Mouse (Mus musculus) 3134 (cell line): ENCODE data around the gene Iqsec2.

Experiments
- DNase-seq: peaks from one replicate; pipeline ENCODE4 v3.0.0-alpha.2; 2011; ENCODE audit warnings: low spot score; ENCODE audit not compliant: insufficient read length; ENCODE audit errors: extremely low read depth

Iqsec2 gene

DNA sequence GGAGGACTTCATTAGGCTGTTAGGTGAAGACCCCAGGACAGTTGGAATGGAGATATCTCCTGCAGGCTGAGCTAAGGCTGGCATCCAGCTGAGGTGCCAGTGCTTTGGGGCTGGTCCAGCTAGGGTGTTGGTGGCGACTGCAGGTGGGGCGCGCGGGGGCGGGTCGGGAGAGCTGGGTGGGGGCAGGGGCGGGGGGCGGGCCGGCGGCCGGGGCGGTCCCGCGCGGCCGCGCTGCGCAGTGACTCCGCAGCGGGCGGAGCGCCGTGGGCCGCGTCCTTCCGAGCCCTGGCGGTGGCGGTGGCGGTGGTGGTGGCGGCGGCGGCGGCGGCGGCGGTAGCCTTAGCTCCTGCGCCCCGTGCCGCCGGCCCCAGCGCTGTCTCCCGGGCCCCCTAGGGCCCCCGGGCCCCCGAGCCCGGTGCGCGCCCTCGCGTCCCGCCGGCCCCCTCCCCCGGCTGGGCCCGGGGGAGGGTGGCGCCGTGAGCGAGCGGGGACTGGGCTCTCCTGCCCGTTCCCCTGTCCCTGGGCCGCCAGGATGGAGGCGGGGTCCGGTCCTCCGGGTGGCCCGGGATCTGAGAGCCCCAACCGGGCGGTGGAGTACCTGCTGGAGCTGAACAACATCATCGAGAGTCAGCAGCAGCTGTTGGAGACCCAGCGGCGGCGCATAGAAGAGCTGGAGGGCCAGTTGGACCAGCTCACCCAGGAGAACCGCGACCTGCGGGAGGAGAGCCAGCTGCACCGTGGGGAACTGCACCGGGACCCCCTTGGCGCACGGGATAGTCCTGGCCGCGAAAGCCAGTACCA lies at the start of gene Iqsec2:
Iqsec2 (plus strand) TSS at position 328 of the 801 bp plus-strand sequence.
- no peak for DNase-seq

DNA sequence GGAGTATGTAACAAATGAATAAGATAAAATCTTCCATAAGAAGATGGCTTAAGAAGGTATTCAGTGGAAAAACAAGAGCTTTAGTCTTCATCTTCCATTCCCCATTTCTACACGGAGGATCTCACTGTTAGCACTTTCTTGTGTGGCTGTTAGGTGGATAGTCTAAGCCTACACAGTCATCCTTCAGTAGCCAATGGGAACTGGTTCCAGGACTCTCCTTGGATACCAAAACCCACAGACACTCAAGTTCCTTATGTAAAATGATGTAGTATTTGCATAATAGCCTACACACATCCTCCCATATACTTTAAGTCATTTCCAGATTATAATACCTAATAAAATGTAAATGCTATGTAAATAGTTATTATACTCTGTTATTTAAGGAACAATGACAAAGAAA lies 46.5 kb upstream of the Iqsec2 start:
- DNase-seq = no peak

DNA sequence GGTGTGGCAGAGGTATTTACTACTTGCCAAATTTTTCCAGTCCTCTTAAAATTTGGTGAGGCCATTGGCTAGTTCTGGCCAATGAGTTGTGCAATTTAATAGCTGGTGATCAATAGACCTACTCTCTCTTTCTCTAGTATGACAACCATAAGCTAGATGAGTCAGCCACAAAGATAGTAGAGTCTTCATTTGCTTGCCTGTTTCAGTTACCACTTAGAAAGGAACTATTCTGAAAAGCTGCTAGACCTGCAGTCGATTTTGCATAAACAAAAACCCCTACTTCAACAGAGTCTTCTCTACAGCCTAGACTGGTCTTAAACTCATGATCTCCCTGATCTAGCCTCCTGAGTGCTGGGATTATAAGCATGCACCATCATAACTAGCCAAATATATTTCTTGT lies 22.4 kb upstream of the Iqsec2 start:
- no peak for DNase-seq

DNA sequence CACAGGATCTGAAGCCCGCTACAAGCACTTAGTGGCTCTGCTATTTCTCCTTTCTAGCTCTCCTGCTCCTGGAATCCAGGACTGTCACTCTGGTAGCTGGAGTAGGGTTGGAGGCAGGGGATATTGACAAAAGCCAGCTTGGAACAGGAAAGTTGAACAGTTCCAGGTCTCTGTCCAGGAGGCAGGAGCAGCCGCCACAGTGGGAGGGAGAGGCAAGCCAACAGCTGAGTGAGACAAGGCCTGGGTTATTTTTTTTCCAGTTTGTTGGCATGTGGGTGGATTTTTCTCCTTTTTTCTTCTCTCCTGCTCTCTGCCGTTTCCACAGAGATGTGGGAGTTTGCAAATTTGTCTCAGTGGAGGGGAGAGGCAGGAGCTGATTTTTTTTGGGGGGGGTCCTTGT lies 13.3 kb upstream of the Iqsec2 start:
- no peak for DNase-seq

- no peak for DNase-seq
Observed at GRCm38 (mm10) chrX:152132029-152132428, 12.0 kb upstream of the Iqsec2 start.

- no peak for DNase-seq
Observed at GRCm38 (mm10) chrX:152135195-152135594, 8.9 kb upstream of the Iqsec2 start.

DNA sequence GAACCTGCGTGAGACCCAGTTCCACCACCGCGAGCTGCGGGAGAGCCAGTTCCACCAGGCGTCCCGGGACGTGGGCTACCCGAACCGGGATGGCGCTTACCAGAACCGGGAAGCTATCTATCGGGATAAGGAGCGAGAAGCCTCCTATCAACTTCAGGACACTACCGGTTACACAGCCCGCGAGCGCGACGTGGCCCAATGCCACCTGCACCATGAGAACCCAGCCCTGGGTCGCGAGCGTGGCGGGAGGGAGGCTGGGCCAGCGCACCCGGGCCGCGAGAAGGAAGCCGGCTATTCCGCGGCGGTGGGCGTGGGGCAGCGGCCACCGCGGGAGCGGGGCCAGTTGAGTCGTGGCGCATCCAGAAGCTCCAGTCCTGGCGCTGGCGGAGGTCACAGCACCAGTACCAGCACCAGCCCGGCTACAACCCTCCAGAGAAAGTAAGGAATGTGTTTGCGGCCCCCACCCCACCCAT lies 710 bp downstream of the Iqsec2 start:
- no peak for DNase-seq

- no peak for DNase-seq
Observed at GRCm38 (mm10) chrX:152146150-152146549, 2.1 kb downstream of the Iqsec2 start.

- no peak for DNase-seq
Observed at GRCm38 (mm10) chrX:152146691-152147090, 2.6 kb downstream of the Iqsec2 start.

DNA sequence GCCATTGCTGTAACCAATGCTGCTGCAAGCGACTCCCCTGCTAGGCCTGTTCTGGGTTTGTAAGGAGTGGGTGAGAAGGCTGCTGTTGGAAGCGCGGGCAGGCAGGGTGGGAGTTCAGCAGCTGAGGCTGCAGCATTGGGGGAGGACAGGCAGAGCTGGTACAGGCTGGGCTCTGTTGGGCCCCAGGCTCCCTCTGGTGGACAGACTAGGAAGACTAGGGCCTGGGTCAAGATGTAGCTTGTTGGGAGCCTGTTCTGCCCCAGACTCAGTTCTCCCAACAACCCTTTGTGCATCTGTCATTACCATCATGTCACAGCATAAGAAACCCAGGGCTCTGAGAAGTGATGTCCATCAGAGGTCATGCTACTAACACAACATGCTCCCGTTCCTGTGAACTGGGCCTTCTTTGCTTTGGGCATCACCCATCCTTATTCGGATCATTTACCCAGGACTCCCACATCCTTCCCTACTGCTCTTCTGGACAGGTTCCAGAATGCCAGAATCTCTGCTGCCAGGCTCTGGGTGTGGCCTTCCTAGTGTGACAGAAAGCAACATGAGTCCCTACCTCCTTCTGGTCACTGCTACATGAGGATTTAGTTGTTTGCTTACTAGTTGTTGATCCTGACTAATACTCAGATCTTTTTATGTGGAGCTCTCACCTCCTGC lies 3.5 kb downstream of the Iqsec2 start:
- DNase-seq = no peak

DNA sequence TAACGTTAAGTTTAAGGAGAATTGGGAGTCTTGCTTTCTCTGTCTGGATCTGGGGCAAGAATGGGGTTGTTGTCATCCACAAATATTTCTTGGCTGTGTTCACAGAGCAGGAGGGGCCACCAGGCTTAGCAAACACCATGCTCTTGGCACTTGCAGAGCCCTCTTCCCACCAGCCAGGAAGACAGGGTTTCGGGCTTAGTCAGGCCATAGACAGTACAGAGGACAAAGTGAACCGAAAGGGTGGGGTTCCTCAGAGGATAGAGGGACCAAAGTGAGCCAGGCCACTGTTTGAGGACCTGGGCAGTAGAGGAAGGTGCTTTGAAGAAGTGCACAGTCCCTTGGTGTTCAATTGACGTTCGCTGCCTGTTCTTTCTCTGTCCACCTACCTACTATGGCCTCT lies 4.6 kb downstream of the Iqsec2 start:
- DNase-seq = no peak

GRCm38 (mm10) chrX:152151709-152152108 lies 7.6 kb downstream of the Iqsec2 start:
- no peak for DNase-seq

GRCm38 (mm10) chrX:152158294-152158693 lies 14.2 kb downstream of the Iqsec2 start:
- DNase-seq = no peak

GRCm38 (mm10) chrX:152161404-152161803 lies 17.3 kb downstream of the Iqsec2 start:
- DNase-seq = no peak

DNA sequence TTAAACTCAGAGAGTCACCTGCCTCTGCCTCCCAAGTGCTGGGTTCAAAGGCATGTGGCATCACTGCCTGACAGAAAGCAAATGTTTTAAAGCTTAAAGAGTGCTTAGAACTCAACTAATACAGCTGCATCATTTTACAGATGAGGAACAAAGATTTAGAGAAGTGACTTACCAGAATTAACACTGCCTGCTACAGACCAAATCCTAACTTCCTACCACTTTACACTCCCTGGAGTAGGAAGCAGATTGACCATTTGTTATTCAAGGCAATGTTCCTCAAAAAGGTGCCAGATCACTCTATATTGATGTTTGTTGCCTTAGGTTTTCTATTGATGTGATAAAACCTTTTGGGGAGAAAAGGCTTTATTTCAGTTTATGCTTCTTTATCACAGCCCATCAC lies 20.0 kb downstream of the Iqsec2 start:
- no peak for DNase-seq

DNA sequence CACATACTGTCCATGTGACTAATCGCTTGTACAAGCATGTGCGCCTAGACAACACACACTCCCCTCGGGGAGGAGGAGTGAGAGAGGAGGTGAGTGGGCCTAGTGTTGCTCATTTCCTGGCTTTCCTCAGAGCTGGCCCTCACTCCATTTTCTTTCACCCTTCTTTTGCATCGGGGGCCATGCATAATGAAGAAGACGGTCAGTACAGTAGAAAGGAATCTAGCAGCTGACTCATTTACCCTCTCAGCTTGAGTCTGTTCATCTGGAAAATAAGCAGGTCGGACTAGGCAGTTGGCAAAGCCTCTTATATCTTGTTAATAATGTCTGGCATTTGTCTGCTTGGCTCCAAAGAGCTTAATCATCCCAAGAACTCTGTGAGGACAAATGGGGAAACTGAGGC lies 22.1 kb downstream of the Iqsec2 start:
- DNase-seq = no peak

DNA sequence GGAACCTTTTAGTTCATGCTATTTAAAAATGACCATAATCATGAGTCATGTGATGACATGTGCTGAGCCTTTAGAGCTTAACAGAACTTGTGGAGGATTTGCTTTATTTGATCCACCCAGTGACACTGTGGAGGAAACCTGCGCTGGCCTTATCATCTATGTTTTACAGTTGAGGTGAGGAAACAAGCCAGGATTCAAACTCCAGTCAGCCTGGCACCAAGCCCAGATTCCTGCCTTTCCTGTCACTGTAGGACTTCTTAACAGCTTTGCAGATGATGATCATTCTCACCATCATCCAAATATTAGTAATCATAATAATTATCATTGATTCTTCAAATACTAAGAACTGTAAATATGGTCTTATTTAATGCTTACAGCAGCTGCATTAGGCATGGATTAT lies 24.5 kb downstream of the Iqsec2 start:
- DNase-seq = no peak

- no peak for DNase-seq
Observed at GRCm38 (mm10) chrX:152171041-152172026, 27.3 kb downstream of the Iqsec2 start.

GRCm38 (mm10) chrX:152172487-152172935 lies 28.4 kb downstream of the Iqsec2 start:
- DNase-seq = peak; percentile 47

DNA sequence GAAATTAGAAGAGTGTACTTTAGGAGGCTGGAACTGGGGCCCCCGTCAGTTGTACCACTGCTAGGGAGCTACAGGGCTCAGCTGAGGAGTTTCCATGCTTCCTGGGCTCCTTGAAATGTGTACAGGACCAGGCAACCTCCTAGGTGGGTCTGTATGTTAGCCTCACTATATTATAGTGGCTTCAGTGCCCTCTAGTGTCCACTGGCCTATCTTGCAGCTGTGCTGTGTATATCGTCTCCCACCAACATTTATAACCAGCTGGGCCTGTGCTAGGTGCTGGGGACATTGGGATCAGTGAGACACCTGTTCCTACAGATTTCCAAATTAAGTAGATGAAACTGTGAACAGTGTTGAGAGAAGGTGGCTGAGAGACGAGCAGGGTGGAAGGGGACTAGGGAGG lies 31.2 kb downstream of the Iqsec2 start:
- no peak for DNase-seq

DNA sequence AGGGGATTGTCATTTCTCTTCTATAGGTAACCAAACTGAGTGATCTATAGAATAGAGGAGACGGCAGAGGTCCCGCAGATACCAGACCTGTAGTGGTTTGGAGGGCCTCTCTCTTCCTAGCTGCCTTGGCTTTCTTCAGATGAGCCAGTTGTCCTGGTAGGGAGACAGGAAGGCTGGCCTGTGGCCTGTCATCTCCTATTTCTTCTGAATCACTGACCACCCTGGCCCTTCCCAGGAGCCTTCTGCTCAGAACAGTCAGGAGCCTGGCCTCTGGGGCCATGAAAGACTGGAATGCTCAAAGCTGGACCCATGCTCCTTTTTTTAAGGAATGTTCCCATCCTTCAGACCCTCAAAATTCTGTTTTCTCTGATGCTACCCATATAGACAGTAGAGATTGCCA lies 33.8 kb downstream of the Iqsec2 start:
- DNase-seq = no peak
